20 mouse cellular contexts compared by ENCODE assay signal in genomic region chr12:47351229-47351628, GRCm38 (mm10).
DNase-seq lines count a peak whose midpoint lies in the region; ATAC-seq and TF ChIP-seq lines count a peak whose summit lies in the region.
"Had no signal": no experiment of that assay in that cellular context is flagged by ENCODE, and none has a peak within 500 bp of the region (broad histone marks: within the 10 kb centered on the region; RNA-seq: fewer than 3 reads in every experiment).

No protein-coding gene starts in this region.

- peak; percentile 82 for ATAC-seq in G1E (ENCODE audit: extremely low read depth, insufficient number of reproducible peaks, low FRiP score, poor library complexity, severe bottlenecking)
- ATAC-seq: activated CD4-positive, CD25-positive, alpha-beta regulatory T cell, adult 4 months; CD4-positive, CD25-positive, alpha-beta regulatory T cell, adult 4 months; Patski had no signal

- no peaks in the 10 kb centered on the region for H3K36me3 ChIP-seq in G1E (replicated peaks)
- H3K36me3 ChIP-seq in MEL (ENCODE audit: control insufficient read depth in 1 of 2, insufficient read depth in 2 of 2, low read length in 2 of 2) = peaks cover 0 to 12% of the 10 kb centered on the region in 2 experiments; a peak in 2 of 4 replicates

- no peaks in the 10 kb centered on the region for H3K4me1 ChIP-seq in G1E (ENCODE audit: insufficient read depth, low read depth, low read length)
- H3K4me1 ChIP-seq in MEL (ENCODE audit: control insufficient read depth in 1 of 2, insufficient read depth in 2 of 2, low read length in 2 of 2) = peaks cover 2 to 19% of the 10 kb centered on the region in 2 experiments; a peak in 3 of 4 replicates

- DNase-seq in G1E (ENCODE audit: low spot score) (no peak), MEL (ENCODE audit: low read depth, low spot score) (peak; percentile 59)
- no peak for DNase-seq in spleen, adult 12 weeks (ENCODE audit: low spot score)
- DNase-seq in kidney, postnatal 36 days = no peak
- DNase-seq: adrenal gland, adult 2 months; adrenal gland, adult 8-10 months; adrenal gland, postnatal 10 days; adrenal gland, postnatal 14 days; adrenal gland, postnatal 25 days; adrenal gland, postnatal 36 days; B cell, adult 2 months; cerebellum, adult 11 months; cerebellum, adult 11-12 months; cerebellum, adult 18-20 months; cerebellum, adult 2 months; cerebellum, adult 8-10 months had no signal

- H3K9ac ChIP-seq in MEL (ENCODE audit: control insufficient read depth, low read depth, low read length, poor library complexity, severe bottlenecking) = no peak overlapping the region

- TF ChIP-seq EP300 in MEL (IDR thresholded peaks at IDR 0.05; ENCODE audit: low read depth in 1 of 2, low read length in 2 of 2) = peak; percentile 87 to 94

- H3K27me3 ChIP-seq in G1E (ENCODE audit: insufficient read depth, low read length) (no peaks in the 10 kb centered on the region), MEL (ENCODE audit: control insufficient read depth in 1 of 2, insufficient read depth in 2 of 2, low read length in 2 of 2) (no peaks in the 10 kb centered on the region)
- H3K27me3 ChIP-seq: CH12.LX, Patski had no signal

- no peak for TF ChIP-seq RAD21 in MEL (IDR thresholded peaks at IDR 0.05; ENCODE audit: low read depth, low read length)

- H3K27ac ChIP-seq in MEL (ENCODE audit: control insufficient read depth, low read depth, low read length) = peak overlapping the region; percentile 50

- no peaks in the 10 kb centered on the region for H3K79me2 ChIP-seq in MEL (ENCODE audit: control insufficient read depth, insufficient read depth, low read length, poor library complexity)

- TF ChIP-seq CTCF in G1E (IDR thresholded peaks at IDR 0.05; ENCODE audit: low read depth, low read length) (no peak), MEL (IDR thresholded peaks at IDR 0.05 in 2 of 3, conservative IDR thresholded peaks at IDR 0.05 in 1 of 3; ENCODE audit: control insufficient read depth in 1 of 3, insufficient read depth in 1 of 3, low read depth in 2 of 3, low read length in 3 of 3, poor library complexity in 1 of 3, severe bottlenecking in 1 of 3) (no peak)

- no peak for TF ChIP-seq POLR2A in MEL (IDR thresholded peaks at IDR 0.05; ENCODE audit: control insufficient read depth in 1 of 2, insufficient read depth in 1 of 2, low read depth in 1 of 2, low read length in 2 of 2, poor library complexity in 1 of 2)

- H3K9me3 ChIP-seq in G1E (replicated peaks) (no peaks in the 10 kb centered on the region), MEL (replicated peaks; ENCODE audit: insufficient read depth, low read length) (no peaks in the 10 kb centered on the region)

- H3K4me3 ChIP-seq in G1E (ENCODE audit: low read depth, low read length) (no peak overlapping the region), MEL (ENCODE audit: control insufficient read depth in 1 of 2, insufficient read depth in 1 of 2, low read depth in 2 of 2, low read length in 2 of 2) (no peak overlapping the region)

TF ChIP-seq in MEL, 35 proteins besides CTCF, POLR2A, EP300 and RAD21:
- no peak for TF ChIP-seq UBTF (IDR thresholded peaks at IDR 0.05; ENCODE audit: borderline replicate concordance, insufficient read depth, low read depth, low read length)
- TF ChIP-seq KAT2A (conservative IDR thresholded peaks at IDR 0.05; ENCODE audit: low read depth, low read length) = no peak
- no peak for TF ChIP-seq USF2 (IDR thresholded peaks at IDR 0.05; ENCODE audit: borderline replicate concordance in 1 of 2, insufficient read depth in 1 of 2, low read depth in 1 of 2, low read length in 2 of 2)
- no peak for TF ChIP-seq POLR2AphosphoS5 (IDR thresholded peaks at IDR 0.05; ENCODE audit: borderline replicate concordance, low read depth, low read length)
- no peak for TF ChIP-seq ZKSCAN1 (IDR thresholded peaks at IDR 0.05; ENCODE audit: low read depth, low read length)
- no peak for TF ChIP-seq CHD1 (IDR thresholded peaks at IDR 0.05; ENCODE audit: low read depth, low read length)
- TF ChIP-seq ZMIZ1 (IDR thresholded peaks at IDR 0.05; ENCODE audit: low read depth, low read length) = no peak
- 0 out of 2 replicates have a peak, but pooled peaks have one; percentile 20 for TF ChIP-seq MAFK (IDR thresholded peaks at IDR 0.05; ENCODE audit: borderline replicate concordance, low read depth, low read length)
- TF ChIP-seq HCFC1 (IDR thresholded peaks at IDR 0.05; ENCODE audit: low read depth, low read length) = no peak
- no peak for TF ChIP-seq MAX (IDR thresholded peaks at IDR 0.05; ENCODE audit: low read length)
- no peak for TF ChIP-seq JUND (IDR thresholded peaks at IDR 0.05; ENCODE audit: low read depth, low read length)
- no peak for TF ChIP-seq NELFE (IDR thresholded peaks at IDR 0.05; ENCODE audit: low read depth, low read length)
- no peak for TF ChIP-seq MAZ (IDR thresholded peaks at IDR 0.05; ENCODE audit: low read depth, low read length)
- no peak for TF ChIP-seq MYC (IDR thresholded peaks at IDR 0.05; ENCODE audit: low read depth, low read length)
- no peak for TF ChIP-seq USF1 (IDR thresholded peaks at IDR 0.05; ENCODE audit: low read depth, low read length)
- no peak for TF ChIP-seq POLR2AphosphoS2 (IDR thresholded peaks at IDR 0.05; ENCODE audit: low read length)
- no peak for TF ChIP-seq SMC3 (IDR thresholded peaks at IDR 0.05; ENCODE audit: low read depth, low read length)
- peak; percentile 57; the same call in 1 of the 2 replicates for TF ChIP-seq RCOR1 (IDR thresholded peaks at IDR 0.05; ENCODE audit: low read depth, low read length)
- peak; percentile 94 for TF ChIP-seq TCF12 (IDR thresholded peaks at IDR 0.05; ENCODE audit: low read depth, low read length)
- TF ChIP-seq ZC3H11A (IDR thresholded peaks at IDR 0.05; ENCODE audit: low read depth, low read length) = no peak
- no peak for TF ChIP-seq GABPA (IDR thresholded peaks at IDR 0.05; ENCODE audit: low read depth, low read length)
- peak; percentile 56 for TF ChIP-seq TAL1 (IDR thresholded peaks at IDR 0.05; ENCODE audit: low read length)
- no peak for TF ChIP-seq MXI1 (IDR thresholded peaks at IDR 0.05; ENCODE audit: low read depth, low read length)
- TF ChIP-seq NRF1 (IDR thresholded peaks at IDR 0.05; ENCODE audit: insufficient read depth, low read depth, low read length, poor library complexity, severe bottlenecking) = no peak
- TF ChIP-seq GATA1 (IDR thresholded peaks at IDR 0.05; ENCODE audit: low read depth, low read length) = peak; percentile 89
- no peak for TF ChIP-seq E2F4 (IDR thresholded peaks at IDR 0.05; ENCODE audit: borderline replicate concordance, low read depth, low read length)
- peak; percentile 76 for TF ChIP-seq ETS1 (IDR thresholded peaks at IDR 0.05; ENCODE audit: low read depth, low read length)
- no peak for TF ChIP-seq TBP (IDR thresholded peaks at IDR 0.05; ENCODE audit: low read depth, low read length)
- no peak for TF ChIP-seq CHD2 (IDR thresholded peaks at IDR 0.05; ENCODE audit: low read length)
- TF ChIP-seq SIN3A (IDR thresholded peaks at IDR 0.05; ENCODE audit: low read length) = peak; percentile 63; the same call in 1 of the 2 replicates
- TF ChIP-seq MYB (IDR thresholded peaks at IDR 0.05; ENCODE audit: low read depth, low read length) = no peak
- no peak for TF ChIP-seq ELF1 (IDR thresholded peaks at IDR 0.05; ENCODE audit: low read depth, low read length)
- no peak for TF ChIP-seq ZNF384 (IDR thresholded peaks at IDR 0.05; ENCODE audit: low read depth, low read length)
- TF ChIP-seq MEF2A (IDR thresholded peaks at IDR 0.05; ENCODE audit: extremely low read depth, insufficient replicate concordance, low read depth, low read length, poor library complexity, severe bottlenecking) = no peak
- no peak for TF ChIP-seq BHLHE40 (IDR thresholded peaks at IDR 0.05; ENCODE audit: borderline replicate concordance, low read depth, low read length)
